Mouse (Mus musculus): ENCODE measurements at regions not wholly inside any gene's neighbourhood (a gene's known extent, or its start where the extent isn't known, plus 50 kb on each side); places are given as distances from the start of the nearest gene placed in this dataset.

DNA sequence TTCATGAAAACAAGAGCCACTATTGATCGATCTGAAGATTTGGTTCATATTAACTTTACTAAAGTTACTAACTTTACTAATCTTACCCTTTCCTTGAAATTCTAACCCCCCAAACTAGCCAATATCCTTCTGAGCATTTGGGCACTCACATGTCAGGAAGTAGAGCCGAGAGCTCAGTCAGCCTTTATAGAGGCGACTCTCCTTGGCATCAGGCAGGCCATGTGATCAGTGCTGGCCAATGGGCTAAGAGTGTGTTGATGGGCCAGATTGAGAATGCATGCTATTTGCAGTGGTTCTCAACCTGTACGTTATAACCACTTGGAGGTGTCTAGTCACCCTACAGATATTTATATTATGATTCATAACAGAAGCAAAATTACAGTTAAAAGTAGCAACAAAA, 69.6 kb upstream of the Slc35b4 start:
- no peak for DNase-seq

DNA sequence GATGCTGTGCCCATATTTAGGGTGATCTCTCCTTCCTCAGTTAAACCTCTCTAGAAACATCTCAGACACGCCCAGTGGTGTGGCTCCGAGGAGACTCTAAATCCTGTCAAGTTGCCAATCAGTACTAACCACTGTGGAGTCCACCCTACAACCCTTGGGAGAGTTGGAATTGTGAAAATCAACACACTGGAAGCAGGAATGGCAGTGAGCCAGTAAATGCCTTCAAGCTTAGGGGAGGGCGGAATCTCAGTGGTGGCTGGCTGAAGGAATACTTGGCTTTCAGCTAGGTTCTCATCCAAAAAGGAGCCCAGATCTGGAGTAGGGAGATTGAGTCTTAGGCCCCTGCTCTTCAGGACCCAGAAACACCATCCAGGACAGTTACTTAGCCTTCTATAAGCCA, 66.1 kb upstream of the Slc35b4 start:
- no peak for DNase-seq

DNA sequence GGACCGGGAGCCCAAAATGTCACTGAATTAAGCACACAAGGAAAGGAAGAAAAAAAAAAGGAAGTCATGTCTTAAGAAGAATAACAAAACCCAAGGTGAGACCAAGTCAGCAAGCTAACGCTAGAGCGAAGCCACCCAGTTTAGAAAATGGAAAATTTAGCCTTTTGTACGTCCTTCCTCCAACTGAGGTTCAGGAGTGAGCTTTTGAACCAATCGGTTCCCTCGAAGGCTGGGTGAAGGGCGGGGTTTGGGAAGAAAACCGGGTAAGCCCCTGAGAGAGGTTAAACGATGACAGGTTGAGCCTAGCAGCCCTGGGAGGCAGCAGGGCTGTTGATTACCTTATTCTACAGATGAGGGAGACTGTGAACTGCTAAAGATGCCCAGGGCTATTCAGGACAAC, 65.6 kb upstream of the Slc35b4 start:
- DNase-seq: no peak

DNA sequence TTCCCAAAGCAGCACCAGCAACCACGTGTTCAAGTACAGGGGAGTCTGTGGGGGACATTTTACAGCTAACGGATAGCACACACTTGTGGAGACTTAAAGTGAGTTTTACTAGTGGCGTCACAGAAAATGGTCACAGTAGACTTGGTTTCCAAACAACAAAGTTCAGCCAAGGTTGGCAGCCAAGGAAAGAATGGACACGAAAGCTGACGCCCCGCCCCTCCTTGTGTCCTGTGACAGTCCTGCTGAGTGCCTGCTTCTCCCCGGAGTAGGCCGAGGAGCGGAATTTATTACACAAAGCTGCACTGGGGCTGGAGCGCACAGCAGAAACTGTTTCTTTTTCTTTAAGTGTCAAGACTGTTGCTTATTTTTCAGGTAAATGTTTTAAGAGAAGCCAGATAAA, 58.2 kb upstream of the Slc35b4 start:
- DNase-seq: peak; percentile 49 to 71

DNA sequence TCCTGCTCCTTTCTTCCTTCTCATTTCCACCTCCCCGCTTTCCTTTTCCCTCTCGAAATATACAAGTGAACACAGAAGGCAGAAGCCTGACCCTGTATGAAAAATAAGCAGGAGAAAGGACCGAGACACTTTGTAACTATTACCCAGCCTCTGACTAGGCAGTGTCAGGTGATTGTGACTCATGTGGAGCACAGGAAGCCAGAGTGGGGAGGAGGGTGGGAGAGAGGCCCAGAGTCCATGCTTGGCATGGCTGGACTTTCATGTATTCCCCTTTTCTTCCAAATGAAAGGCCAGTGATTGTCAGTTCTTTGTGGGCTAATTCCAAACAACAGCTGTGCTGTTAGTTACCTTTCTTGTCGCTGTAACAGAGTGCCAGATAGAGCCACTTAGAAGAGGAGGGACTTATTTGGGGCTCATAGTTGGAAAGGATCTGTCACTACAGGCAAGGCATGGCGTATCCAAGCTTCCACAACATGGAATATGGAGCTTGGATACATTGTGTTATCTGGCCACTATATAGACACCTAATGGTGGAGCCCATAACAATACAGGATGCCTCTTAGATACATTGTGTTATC, 57.6 kb upstream of the Slc35b4 start:
- DNase-seq: no peak

DNA sequence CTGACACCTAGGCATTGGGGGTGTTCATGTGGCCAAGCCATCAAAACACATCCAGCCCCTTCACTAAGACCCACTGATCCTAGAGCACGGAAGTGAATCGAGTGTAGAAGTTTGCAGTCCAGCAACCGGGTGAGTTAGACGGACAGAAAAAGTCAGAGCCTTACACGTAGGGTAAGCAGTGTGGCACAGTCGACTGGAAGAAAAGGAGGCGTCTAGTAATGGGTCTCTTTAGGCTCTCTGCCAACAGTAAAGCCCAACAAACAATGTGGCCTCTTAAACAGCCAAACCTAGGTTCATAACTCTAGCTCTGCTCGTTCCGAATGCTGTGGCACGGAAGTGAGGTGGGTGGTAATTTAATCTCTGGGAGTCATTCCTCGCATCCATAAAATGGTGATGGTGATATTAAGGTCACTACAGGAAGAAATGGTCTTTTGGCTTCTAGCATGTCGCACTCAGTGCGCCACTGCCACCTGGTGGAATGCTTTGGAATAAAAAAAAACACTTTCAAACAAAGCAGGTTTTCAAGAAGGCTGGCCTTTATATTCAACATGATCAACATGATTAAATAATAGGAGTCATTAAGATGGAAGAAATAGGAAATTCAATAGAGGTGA, 54.0 kb upstream of the Slc35b4 start:
- DNase-seq: peak; percentile 41 to 76

DNA sequence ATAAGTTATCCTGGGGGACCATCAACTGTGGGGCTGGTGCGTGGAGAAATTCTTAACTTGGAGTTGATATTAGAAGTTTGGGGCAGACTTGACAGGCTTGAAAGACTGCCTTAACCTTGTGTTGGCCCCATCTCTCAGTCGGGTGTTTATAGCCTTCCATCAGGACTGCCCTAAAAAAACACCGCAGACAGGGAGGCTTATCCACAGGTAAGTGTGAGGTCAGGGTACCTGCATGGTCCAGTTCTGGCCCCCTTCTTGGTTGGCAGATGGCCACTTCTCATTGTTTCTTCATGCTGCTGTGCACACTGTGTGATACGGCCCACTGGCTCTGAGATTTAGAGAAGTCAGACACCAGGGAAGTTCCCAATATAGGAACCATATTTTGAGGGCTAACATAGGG, 50.2 kb upstream of the Slc35b4 start:
- peak in 1 of 2 experiments; percentile 13 for DNase-seq
